Mouse (Mus musculus) thymus, adult 2 months (tissue): Measurements from ENCODE around the gene Olfr1324. TPM values are rescaled to one million over a fixed set of nuclear protein-coding genes. Genes with fewer than 3 reads are reported as not detected.
"Not testable (repeated sequence)": the region's sequence is repeated elsewhere in the genome, so short reads cannot be mapped to it uniquely, and the experiment has no call there.

Experiments used
- DNase-seq: peaks from one replicate; pipeline ENCODE4 v3.0.0; 2021
- H3K27ac ChIP-seq: fragments of 200-500 bp; 2 replicates; pipeline ENCODE4 v1.5.1; 2012; ENCODE audit warnings: low read length, control low read depth; ENCODE audit not compliant: control insufficient read depth, insufficient read depth
- H3K27me3 ChIP-seq: fragments of 200-500 bp; 2 replicates; pipeline ENCODE4 v1.6.1; 2012; ENCODE audit warnings: mild to moderate bottlenecking, low read length, moderate library complexity, mixed read lengths; ENCODE audit not compliant: control insufficient read depth, insufficient read depth
- H3K36me3 ChIP-seq: fragments of 200-500 bp; 2 replicates; pipeline ENCODE4 v1.6.1; 2012; ENCODE audit warnings: mild to moderate bottlenecking, low read length, moderate library complexity; ENCODE audit not compliant: control insufficient read depth, insufficient read depth
- H3K4me1 ChIP-seq: fragments of 200-500 bp; replicated peaks from 2 replicates; pipeline ENCODE4 v1.6.1; 2012; ENCODE audit warnings: low read length; ENCODE audit not compliant: control insufficient read depth, insufficient read depth
- H3K4me3 ChIP-seq: fragments of 200-500 bp; 2 replicates; pipeline ENCODE4 v1.5.1; 2012; ENCODE audit warnings: mild to moderate bottlenecking, low read length, control low read depth, moderate library complexity; ENCODE audit not compliant: control insufficient read depth, insufficient read depth
- CTCF ChIP-seq: fragments of 200-500 bp; IDR thresholded peaks from 2 replicates; pipeline ENCODE4 v1.5.1; 2012; ENCODE audit warnings: mild to moderate bottlenecking, control low read depth, low read length, moderate library complexity, borderline replicate concordance; ENCODE audit not compliant: control insufficient read depth, poor library complexity, insufficient read depth; ENCODE audit errors: extremely low read depth
- POLR2A ChIP-seq: fragments of 200-500 bp; IDR thresholded peaks from 2 replicates; pipeline ENCODE4 v1.6.1; 2012; ENCODE audit warnings: mild to moderate bottlenecking, low read length, control low read depth, moderate library complexity; ENCODE audit not compliant: control insufficient read depth, poor library complexity, insufficient read depth; ENCODE audit errors: extremely low read depth
- whole genome bisulfite sequencing: fragments of 180-500 bp; shearing (Covaris S2); methylation state at CpG from one replicate; pipeline ENCODE4 v1.1.7; 2018; 5-methylcytosine and 5-hydroxymethylcytosine counted together
- polyA plus RNA-seq: library from polyadenylated mRNA; depleted of rRNA; stranded (reverse); fragments of >200 nt; gene quantifications from 2 replicates; pipeline ENCODE4 v1.2.3, GENCODE M21; 2012

Gene Olfr1324
- polyA plus RNA-seq, 1 experiment, result not detected

DNA sequence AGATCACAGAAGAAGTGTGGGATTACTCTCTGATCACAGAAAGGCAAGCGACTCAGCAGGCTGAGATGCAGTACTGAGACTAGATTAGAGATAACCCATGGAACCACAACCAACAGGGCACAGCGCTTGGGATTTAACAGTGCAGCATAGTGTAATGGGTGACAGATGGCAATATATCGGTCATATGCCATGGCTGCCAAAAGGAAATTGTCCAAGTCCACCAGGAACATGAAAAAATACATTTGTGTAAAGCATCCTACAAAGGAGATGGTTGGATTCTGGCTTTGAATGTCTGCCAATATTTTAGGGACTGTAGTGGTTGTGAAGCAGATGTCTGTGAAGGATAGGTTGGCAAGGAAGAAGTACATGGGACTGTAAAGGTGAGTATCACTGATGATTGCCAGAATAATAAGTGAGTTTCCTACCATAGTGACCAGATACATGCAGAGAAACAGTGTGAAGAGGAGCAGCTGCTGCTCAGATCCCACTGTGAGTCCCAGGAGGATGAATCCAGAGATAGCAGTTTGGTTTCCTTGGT is 2.3 kb downstream of the Olfr1324 start:
- TF ChIP-seq POLR2A (no peak), CTCF (no peak)
- DNase-seq, result no peak
- WGBS, result 89% methylated on average over 3 of the region's 3 CpGs
- no peak overlapping the region for H3K27ac ChIP-seq
- no peaks in the 10 kb centered on the region for H3K27me3 ChIP-seq
- H3K4me1 ChIP-seq, result no peaks in the 10 kb centered on the region
- H3K4me3 ChIP-seq, result no peak overlapping the region
- no peaks in the 10 kb centered on the region for H3K36me3 ChIP-seq

DNA sequence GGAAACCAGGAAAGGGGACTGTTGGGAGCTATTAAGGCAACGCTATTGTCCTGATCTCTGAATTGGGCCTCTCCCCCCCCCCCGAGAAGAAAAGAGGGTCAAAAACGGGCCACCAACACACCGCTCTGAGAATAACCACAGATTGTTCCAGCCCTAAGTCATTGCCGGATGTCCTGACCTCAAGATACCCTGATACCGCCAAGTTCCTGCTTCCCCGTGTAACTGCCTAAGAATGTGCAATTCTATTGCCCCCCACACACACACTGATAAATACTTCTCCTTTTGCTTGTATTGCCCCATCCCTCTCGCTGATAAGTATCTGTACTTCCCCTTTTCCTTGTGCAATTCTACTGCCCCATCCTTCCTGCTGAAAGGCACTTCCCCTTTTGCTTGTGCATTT is 17.9 kb downstream of the Olfr1324 start:
- H3K4me3 ChIP-seq, H3K36me3 ChIP-seq, H3K4me1 ChIP-seq, H3K27ac ChIP-seq, H3K27me3 ChIP-seq, DNase-seq: not testable (repeated sequence)
- 36% methylated on average over 6 of the region's 8 CpGs for WGBS

DNA sequence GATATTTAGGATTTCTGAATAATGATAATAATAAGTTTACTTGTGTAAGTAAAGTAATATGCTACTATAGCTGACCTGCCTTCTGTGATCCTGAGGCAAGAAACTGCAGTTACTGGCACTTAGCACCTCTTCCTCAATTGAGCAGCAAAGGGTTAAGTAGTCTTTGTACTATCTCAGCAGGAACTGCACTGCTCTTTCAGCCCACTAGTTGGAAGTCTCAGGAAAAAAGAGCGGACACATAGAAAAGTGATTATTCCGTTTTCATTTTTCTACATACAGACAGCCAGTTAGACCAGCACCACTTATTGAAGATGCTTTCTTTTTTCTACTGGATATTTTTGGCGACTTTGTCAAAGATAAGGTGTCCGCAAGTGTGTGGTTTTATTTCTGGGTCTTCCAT is 37.7 kb downstream of the Olfr1324 start:
- H3K4me1 ChIP-seq, H3K36me3 ChIP-seq, H3K4me3 ChIP-seq, H3K27ac ChIP-seq, H3K27me3 ChIP-seq, DNase-seq: not testable (repeated sequence)
- 80% methylated on average over 4 of the region's 4 CpGs for WGBS

DNA sequence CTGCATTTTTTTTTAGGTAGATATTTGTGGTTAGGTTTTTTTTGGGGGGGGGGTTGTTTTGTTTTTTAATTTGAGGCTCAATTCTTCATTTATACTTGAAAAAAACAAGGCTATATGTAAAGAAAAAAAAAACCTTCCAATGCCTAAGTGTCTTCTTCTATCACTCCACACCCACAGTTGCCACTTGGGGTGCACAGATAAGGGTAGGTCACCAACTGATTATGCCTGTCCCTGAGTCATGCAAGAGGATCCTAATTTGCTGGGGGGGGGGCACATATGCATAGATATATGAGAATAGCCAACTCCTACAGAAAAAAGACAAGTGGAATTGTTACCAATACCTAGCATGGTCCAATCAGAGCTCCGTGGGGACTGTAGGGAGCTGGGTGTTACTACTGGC is 53.3 kb downstream of the Olfr1324 start:
- Histone ChIP-seq H3K36me3 (no peaks in the 10 kb centered on the region), H3K4me1 (no peaks in the 10 kb centered on the region), H3K4me3 (no peak overlapping the region), H3K27me3 (no peaks in the 10 kb centered on the region), H3K27ac (no peak overlapping the region)
- no peak for DNase-seq
- TF ChIP-seq CTCF, result no peak
- no peak for TF ChIP-seq POLR2A
- WGBS, result 100% methylated on average over 1 of the region's 1 CpGs
